Mouse (Mus musculus): ENCODE measurements around the gene Sel1l. TPM values are rescaled to one million over a fixed set of nuclear protein-coding genes. Genes with fewer than 3 reads are reported as not detected.
A peak's percentile ranks its signal among the peaks of the same experiment; 100 is the strongest.
"Not testable (repeated sequence)": the region's sequence is repeated elsewhere in the genome, so short reads cannot be mapped to it uniquely, and the experiment has no call there.

Sel1l gene
- polyA plus RNA-seq, 1 experiment from 2014 or later, result 61.9 TPM

DNA sequence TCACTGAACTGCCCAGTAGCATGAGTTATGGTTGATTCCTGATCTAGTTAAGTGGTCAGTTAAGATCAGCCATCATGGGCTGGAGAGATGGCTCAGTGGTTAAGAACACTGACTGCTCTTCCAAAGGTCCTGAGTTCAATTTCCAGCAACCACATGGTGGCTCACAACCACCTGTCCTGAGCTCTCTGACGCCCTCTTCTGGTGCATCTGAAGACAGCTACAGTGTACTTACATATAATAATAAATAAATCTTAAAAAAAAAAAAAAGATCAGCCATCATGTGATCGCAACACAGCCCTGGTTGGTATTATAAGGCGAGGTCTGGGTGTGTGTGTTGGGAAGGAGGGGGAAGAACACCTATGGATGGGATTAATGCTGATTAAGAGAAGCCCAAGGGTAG, 60.5 kb downstream of the Sel1l start:
- not testable (repeated sequence) for H3K27me3 ChIP-seq (ENCODE audit: low read depth, poor library complexity, severe bottlenecking); DNase-seq (ENCODE audit: low spot score); H3K4me3 ChIP-seq; H3K9me3 ChIP-seq (replicated peaks); H3K36me3 ChIP-seq; H3K27ac ChIP-seq
- 69% methylated on average over 3 of the region's 3 CpGs for whole genome bisulfite sequencing
- H3K4me1 ChIP-seq, result peaks cover 12% of the 10 kb centered on the region

DNA sequence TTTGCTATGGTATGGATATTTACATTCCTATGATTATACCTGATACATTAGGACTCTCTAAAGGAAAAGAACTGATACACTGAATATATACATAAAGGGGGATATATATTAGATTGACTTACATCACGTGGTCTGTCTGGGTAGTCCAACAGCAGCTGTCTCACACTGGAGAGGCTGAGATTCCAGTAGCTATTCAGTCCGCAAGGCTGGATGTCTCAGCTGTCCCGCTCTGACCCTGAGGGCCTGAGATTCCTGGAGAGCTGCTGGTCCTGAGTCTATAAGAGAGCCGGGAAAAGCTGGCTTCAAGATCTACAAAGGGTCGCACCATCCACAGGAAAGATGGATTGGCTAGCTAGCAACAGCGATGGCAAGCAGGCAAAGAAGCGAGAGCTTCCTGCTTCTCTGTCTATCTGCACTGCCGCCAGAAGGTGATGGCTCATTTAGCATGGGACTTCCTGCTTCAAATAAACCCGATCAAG, 61.0 kb downstream of the Sel1l start, which contains the start of gene Ston2:
Ston2 (minus strand) TSS at position 429 of the 479 bp plus-strand sequence.
- Histone ChIP-seq H3K27me3 (ENCODE audit: low read depth, poor library complexity, severe bottlenecking) (no peaks in the 10 kb centered on the region), H3K4me1 (peaks cover 12% of the 10 kb centered on the region), H3K27ac (no peak within 1 kb of the TSS), H3K4me3 (no peak within 1 kb of the TSS), H3K9me3 (replicated peaks) (no peaks in the 10 kb centered on the region), H3K36me3 (no peaks in the 10 kb centered on the region)
- no peak for DNase-seq (ENCODE audit: low spot score)
- 73% methylated on average over 9 of the region's 9 CpGs for WGBS

DNA sequence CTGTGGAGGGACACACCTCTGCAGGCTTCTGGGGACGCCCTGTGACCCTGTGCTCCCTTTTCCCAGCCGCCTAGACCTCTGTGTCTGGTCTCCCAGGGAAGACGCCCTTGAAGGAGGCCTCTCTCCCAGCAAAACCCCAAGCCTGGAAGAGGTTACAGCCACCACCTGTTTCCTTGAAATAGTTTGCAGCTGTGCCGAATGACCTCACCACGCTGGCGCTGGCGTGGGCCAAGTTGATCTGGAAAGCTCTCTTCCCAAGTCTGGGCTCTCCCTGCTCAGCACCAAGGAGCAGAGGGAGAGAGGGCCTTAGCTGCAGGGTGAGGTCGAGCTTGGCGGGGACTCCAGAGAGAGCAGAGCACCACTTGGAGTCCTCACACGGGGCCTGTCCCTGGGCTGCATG, 62.6 kb downstream of the Sel1l start:
- H3K9me3 ChIP-seq (replicated peaks), result no peaks in the 10 kb centered on the region
- H3K4me3 ChIP-seq, result no peak overlapping the region
- DNase-seq (ENCODE audit: low spot score), result peak; percentile 59
- no peaks in the 10 kb centered on the region for H3K36me3 ChIP-seq
- WGBS, result 39% methylated on average over 10 of the region's 10 CpGs
- H3K4me1 ChIP-seq, result peaks cover 12% of the 10 kb centered on the region
- peak overlapping the region; percentile 39 for H3K27ac ChIP-seq
- H3K27me3 ChIP-seq (ENCODE audit: low read depth, poor library complexity, severe bottlenecking), result no peaks in the 10 kb centered on the region

DNA sequence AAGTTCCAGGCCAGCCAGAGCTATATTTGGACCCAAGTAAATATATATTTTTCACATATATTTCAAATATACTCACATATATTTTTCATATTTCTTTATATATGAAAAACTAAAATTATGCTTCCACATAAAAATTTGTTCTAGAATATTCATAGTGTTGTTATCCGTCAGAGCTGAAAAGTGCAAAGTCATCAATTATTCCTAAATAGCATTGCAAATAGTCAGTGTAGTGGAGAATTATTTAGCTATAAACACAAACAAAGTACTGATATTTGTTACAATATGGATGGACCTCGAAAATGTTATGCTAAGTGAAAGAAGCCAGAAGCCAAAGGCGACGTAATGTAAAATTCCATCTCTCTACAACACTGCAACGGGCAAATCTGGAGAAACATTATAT, 67.5 kb downstream of the Sel1l start:
- no peak for DNase-seq (ENCODE audit: low spot score)
- Histone ChIP-seq H3K4me3 (no peak overlapping the region), H3K36me3 (no peaks in the 10 kb centered on the region), H3K27ac (no peak overlapping the region), H3K9me3 (replicated peaks) (no peaks in the 10 kb centered on the region), H3K4me1 (peaks cover 21% of the 10 kb centered on the region), H3K27me3 (ENCODE audit: low read depth, poor library complexity, severe bottlenecking) (peaks cover 28% of the 10 kb centered on the region)
- 94% methylated on average over 5 of the region's 5 CpGs for WGBS

DNA sequence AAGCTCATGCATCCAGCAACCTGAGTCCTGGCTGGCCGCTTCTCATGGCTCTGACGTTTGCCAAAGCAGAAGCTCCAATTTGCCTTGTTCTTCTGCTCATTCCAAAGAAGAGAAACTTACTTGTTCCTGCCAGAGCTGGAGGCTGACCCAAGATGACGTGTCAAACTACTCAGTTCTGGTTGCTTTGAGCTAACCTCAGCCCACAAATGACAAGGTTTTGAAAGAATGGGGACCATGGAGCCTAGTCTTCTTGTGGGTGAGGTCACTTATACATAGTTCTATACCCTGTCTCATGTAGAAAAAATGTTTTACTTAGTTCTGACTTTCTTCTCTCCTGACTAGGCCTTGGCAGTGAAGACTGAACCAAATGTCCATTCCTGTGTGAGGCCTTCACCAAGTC, 68.4 kb downstream of the Sel1l start:
- Histone ChIP-seq H3K4me1 (peaks cover 14% of the 10 kb centered on the region), H3K27ac (no peak overlapping the region), H3K27me3 (ENCODE audit: low read depth, poor library complexity, severe bottlenecking) (peaks cover 28% of the 10 kb centered on the region), H3K36me3 (no peaks in the 10 kb centered on the region), H3K4me3 (no peak overlapping the region), H3K9me3 (replicated peaks) (no peaks in the 10 kb centered on the region)
- WGBS, result 85% methylated on average over 3 of the region's 3 CpGs
- DNase-seq (ENCODE audit: low spot score), result no peak

DNA sequence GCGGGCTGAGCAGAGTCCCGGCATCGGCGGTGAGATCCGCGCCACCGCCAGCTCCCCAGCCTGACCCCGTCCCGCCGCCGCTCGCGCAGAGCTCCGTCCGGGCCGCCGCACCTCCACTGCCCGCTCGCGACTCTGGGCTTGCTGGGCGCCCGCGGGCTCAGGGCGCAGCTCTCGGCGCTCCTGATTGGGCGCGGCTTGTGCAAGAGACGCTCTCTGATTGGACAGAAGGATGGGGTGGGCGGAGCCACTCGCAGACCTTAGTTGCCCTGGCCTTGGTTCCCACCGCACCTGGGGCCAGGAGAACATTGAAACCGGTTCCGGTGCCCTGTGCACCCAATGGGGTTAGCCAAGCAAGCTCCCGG, 70.0 kb downstream of the Sel1l start:
- under 1% methylated on average over 35 of the region's 35 CpGs for WGBS
- no peaks in the 10 kb centered on the region for H3K36me3 ChIP-seq
- DNase-seq (ENCODE audit: low spot score), result peak; percentile 84
- peak overlapping the region; percentile 81 for H3K4me3 ChIP-seq
- H3K4me1 ChIP-seq, result peaks cover 14% of the 10 kb centered on the region
- H3K9me3 ChIP-seq (replicated peaks), result no peaks in the 10 kb centered on the region
- peak overlapping the region; percentile 79 for H3K27ac ChIP-seq
- H3K27me3 ChIP-seq (ENCODE audit: low read depth, poor library complexity, severe bottlenecking), result peaks cover 28% of the 10 kb centered on the region

DNA sequence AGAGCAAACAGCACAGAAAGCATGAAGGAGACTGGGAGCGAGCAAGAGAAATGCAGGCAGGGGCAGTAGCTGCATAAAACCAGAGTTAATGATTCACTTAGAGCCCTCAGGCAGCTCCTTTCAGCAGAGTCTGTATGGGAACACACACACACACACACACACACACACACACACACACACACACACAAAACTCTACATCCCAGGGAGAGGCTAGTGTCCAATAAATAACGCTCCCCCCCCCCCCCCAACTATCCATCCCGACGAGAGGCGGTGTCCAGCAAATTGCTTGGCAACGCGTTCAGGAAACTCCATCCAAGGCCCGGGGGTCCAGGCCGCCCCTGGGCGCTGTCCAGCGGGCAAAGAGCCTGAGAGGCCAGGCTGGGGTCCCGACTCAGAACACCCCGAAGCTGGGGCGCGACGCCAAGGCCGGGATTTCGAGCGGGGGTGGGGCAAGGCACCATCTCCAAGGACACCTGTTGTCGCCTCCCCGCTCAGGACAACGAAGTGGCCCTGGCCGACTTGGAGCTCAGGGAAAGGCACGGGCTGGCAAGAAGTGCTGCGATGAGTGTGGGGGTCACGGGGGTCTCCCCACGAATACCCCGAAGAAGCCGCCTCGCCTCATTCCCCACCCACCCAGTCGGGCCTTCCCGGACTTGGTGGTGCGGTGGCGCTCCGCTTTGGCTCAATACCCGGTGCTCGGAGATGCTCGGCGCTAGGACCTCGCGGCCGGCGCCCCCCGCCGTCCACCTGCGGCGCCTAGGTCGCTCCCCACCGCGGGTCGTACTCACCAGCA, 70.5 kb downstream of the Sel1l start:
- 2% methylated on average over 50 of the region's 51 CpGs for WGBS
- DNase-seq (ENCODE audit: low spot score), result no peak
- Histone ChIP-seq H3K4me1 (peaks cover 14% of the 10 kb centered on the region), H3K27me3 (ENCODE audit: low read depth, poor library complexity, severe bottlenecking) (peaks cover 28% of the 10 kb centered on the region), H3K9me3 (replicated peaks) (no peaks in the 10 kb centered on the region), H3K27ac (peak overlapping the region; percentile 79), H3K36me3 (no peaks in the 10 kb centered on the region), H3K4me3 (peak overlapping the region; percentile 81)

DNA sequence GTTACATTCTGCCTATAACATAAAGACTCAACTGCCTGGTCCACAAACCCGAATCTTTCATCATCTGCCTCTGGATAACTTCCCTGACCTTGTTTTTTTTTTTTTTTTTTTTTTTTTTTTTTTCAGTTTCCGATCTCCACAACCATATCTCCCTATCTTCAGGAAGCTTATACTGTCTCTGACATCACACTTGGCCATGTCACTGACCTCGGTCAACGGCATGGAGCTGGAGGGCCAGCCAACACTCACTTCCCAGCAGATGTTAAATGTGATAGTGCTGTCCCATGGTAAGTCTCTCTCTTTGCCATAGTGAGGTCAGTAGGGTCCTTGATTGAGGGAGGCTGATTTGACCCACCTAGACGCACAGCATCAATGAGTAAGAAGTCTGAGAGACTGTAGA, 72.6 kb downstream of the Sel1l start:
- H3K36me3 ChIP-seq, result no peaks in the 10 kb centered on the region
- no peaks in the 10 kb centered on the region for H3K9me3 ChIP-seq (replicated peaks)
- no peak overlapping the region for H3K4me3 ChIP-seq
- H3K27ac ChIP-seq, result no peak overlapping the region
- DNase-seq (ENCODE audit: low spot score), result no peak
- peaks cover 14% of the 10 kb centered on the region for H3K4me1 ChIP-seq
- H3K27me3 ChIP-seq (ENCODE audit: low read depth, poor library complexity, severe bottlenecking), result peaks cover 28% of the 10 kb centered on the region
- 82% methylated on average over 5 of the region's 5 CpGs for WGBS

DNA sequence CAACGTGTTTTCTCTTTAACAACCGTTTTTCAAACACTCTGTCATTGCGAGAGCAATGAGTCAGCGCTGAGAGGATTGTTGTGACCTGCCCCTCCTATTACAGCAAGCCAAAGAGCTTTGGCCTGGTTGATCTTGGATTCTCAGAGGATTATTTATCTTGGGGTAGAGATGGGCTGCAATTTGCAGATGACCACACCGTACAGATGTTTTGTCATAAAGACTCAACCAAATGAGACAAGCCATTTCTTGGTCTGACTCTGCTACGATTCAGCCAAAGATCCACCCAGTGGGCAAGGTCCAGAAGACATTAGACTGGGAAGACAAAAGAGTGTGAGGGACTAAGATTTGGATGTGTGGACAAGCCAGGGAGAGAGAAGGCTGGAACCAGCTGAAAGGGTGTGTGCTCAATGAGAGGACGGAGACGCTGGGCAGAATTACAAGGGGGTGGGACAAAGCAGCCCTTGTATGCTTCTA, 74.1 kb downstream of the Sel1l start:
- WGBS, result 74% methylated on average over 8 of the region's 8 CpGs
- peaks cover 21% of the 10 kb centered on the region for H3K27me3 ChIP-seq (ENCODE audit: low read depth, poor library complexity, severe bottlenecking)

DNA sequence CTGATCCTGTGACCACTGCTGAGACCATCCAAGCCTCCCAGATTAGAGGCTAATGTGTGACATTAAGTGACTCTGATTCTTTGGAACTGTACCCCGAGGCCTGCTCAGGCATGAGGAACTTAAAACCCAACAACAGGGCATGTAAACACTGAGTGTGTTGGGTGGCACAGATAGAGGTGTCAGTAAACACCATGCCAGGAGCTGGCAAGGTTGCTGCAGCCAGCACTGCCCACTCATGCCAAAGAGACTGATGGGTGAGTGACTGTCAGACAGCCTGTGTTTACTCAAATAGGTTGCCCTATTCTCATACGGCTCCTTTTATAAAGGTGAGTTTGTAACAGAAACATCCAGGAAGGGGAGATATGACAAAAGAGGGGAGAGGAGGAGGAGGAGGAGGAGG, 80.1 kb downstream of the Sel1l start:
- WGBS, result 75% methylated on average over 2 of the region's 2 CpGs
- Histone ChIP-seq H3K4me1 (peaks cover 25% of the 10 kb centered on the region), H3K27me3 (ENCODE audit: low read depth, poor library complexity, severe bottlenecking) (no peaks in the 10 kb centered on the region), H3K4me3 (no peak overlapping the region), H3K9me3 (replicated peaks) (no peaks in the 10 kb centered on the region), H3K27ac (no peak overlapping the region), H3K36me3 (no peaks in the 10 kb centered on the region)
- DNase-seq (ENCODE audit: low spot score), result no peak

More for the DNA sequence above, 74.1 kb downstream of the Sel1l start:
- Histone ChIP-seq H3K36me3 (no peaks in the 10 kb centered on the region), H3K4me3 (no peak overlapping the region), H3K9me3 (replicated peaks) (no peaks in the 10 kb centered on the region), H3K27ac (no peak overlapping the region), H3K4me1 (peaks cover 14% of the 10 kb centered on the region)
- DNase-seq (ENCODE audit: low spot score), result no peak

DNA sequence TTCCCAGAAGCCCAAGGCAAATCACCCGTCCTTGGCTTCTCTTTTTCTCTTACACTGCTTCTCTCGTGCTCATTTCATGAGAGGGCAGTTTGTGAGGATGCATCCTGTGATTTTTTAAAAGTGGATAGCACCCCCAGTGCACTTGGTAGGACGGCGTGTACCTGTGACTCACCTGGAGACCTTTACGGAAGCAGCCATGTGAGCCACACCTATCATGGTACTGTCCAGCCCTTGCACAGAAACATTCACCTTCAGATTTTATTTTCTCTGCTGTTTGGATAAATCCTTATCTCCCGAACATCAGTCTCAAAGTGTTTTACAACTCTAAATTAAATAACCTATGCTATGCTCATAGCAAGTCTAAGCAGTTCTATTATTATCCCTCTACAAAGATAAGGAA, 80.8 kb downstream of the Sel1l start:
- Histone ChIP-seq H3K9me3 (replicated peaks) (no peaks in the 10 kb centered on the region), H3K27me3 (ENCODE audit: low read depth, poor library complexity, severe bottlenecking) (no peaks in the 10 kb centered on the region), H3K27ac (no peak overlapping the region), H3K36me3 (no peaks in the 10 kb centered on the region), H3K4me1 (peaks cover 25% of the 10 kb centered on the region), H3K4me3 (no peak overlapping the region)
- DNase-seq (ENCODE audit: low spot score), result no peak
- 92% methylated on average over 6 of the region's 6 CpGs for WGBS

DNA sequence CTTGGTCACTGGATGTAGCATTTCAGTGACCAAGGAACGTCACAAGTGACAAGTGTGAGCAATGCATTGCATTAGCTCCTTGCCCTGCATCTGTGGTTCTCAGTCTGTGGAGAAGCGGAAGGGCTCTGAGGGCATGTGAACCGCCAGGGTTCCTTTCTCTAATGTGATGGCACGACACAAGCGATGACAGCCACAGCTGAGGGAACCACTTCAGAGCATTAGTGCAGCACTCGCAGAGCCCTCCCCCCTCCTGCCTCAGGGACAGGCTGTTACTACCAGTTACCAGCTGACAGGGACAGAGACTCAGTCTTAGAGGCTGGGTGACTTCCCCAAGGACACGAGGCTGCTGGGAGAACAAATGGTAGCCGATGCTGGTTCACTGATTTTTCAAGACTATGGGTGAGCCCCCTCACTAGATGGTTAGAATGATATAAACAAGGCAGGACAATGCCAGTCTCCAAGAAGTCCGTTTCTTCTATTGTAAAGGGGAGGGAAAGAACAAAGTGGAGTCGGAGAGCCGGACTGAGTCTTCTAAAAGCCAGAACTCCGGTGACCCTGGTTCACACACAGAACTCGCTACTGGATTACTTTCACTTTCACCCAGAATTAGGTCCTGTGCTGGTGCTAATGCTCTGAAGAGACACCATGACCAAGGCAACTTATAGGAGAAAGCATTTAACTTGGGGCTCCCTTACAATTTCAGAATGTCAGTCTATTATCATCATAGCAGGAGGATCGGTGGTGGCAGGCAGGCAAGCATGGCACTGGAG, 82.4 kb downstream of the Sel1l start:
- Histone ChIP-seq H3K36me3 (no peaks in the 10 kb centered on the region), H3K27me3 (ENCODE audit: low read depth, poor library complexity, severe bottlenecking) (no peaks in the 10 kb centered on the region), H3K4me1 (peaks cover 30% of the 10 kb centered on the region), H3K27ac (no peak overlapping the region), H3K9me3 (replicated peaks) (no peaks in the 10 kb centered on the region), H3K4me3 (no peak overlapping the region)
- 62% methylated on average over 14 of the region's 14 CpGs for WGBS
- DNase-seq (ENCODE audit: low spot score), result no peak

DNA sequence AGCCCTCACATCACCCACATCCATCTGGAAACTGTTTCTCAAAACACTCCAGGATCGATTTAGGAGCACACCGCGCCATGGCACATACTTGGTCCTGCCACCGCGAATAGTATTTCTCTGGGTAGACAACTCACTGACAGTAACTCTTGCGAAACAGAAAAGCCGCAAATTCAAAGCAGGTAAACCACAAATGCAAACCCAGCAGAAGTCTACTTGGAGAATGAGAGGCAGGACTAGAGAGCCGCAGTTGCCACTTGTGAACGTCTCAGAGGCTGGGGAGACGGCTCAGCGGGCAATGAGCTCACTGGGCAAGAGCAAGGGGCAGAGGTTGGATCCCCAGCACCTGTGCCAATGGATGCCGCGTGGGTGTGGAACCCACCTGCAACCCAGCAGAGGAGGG, 83.5 kb downstream of the Sel1l start:
- no peak for DNase-seq (ENCODE audit: low spot score)
- H3K4me1 ChIP-seq, result peaks cover 30% of the 10 kb centered on the region
- no peak overlapping the region for H3K4me3 ChIP-seq
- no peaks in the 10 kb centered on the region for H3K36me3 ChIP-seq
- H3K9me3 ChIP-seq (replicated peaks), result no peaks in the 10 kb centered on the region
- no peak overlapping the region for H3K27ac ChIP-seq
- 59% methylated on average over 13 of the region's 13 CpGs for WGBS
- no peaks in the 10 kb centered on the region for H3K27me3 ChIP-seq (ENCODE audit: low read depth, poor library complexity, severe bottlenecking)

All from limb, embryonic 10.5 days (tissue).